Mouse (Mus musculus): ENCODE results near the gene Usp21. TPM values are rescaled to one million over a fixed set of nuclear protein-coding genes. Genes with fewer than 3 reads are reported as not detected.
"Not testable (repeated sequence)": the region's sequence is repeated elsewhere in the genome, so short reads cannot be mapped to it uniquely, and the experiment has no call there.

Usp21 gene
- polyA plus RNA-seq, 1 experiment from 2014 or later, result 127 TPM

DNA sequence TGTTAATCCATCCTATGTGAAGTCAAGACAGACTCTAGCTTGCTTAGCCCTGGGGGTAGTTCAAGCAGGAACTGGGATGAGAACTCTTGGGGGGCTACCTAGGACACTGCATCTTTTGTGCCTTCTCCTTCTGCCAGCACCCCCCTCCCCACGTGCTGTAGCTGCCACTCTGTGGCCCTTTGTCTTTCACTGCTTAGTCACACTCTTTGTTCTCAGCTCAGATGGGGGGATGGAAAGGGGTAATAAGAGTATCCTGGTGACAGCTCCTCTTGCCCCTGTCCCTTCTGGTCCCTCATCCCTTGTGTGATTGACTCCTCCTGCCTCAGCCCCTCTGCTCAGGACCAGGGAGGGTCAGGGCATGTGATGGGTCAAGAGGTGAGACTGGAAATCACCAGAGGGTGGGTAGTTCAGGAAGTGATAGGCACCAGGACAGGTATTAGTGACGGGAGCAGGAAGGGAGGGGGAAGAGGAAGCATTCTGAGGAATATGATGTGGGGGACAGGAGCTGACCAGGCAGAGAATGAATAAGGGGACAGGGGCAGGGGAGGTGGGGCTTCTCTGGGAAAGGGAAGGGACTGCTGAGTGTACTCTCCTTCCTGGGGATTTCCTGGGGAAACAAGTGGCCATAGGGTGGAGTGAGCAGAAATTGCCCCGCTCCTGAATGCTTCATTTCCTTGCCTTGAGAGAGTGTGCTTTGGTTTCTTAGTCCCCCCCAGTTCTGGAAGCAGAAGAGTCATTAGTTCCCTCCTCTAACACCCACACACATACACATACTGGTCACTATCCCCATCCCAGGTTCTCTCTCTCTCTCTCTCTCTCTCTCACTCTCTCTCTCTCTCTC is 39.2 kb downstream of the Usp21 start:
- Histone ChIP-seq H3K4me2 (peak overlapping the region; percentile 75; the same call in 1 of the 2 replicates), H3K27ac (peak overlapping the region; percentile 96), H3K27me3 (no peaks in the 10 kb centered on the region), H3K9me3 (no peaks in the 10 kb centered on the region), H3K9ac (no peak overlapping the region), H3K36me3 (peaks cover 24% of the 10 kb centered on the region), H3K4me1 (peaks cover 82% of the 10 kb centered on the region), H3K4me3 (no peak overlapping the region)
- WGBS, result 41% methylated on average over 3 of the region's 3 CpGs
- ATAC-seq (ENCODE audit: insufficient number of reproducible peaks, insufficient read depth, low FRiP score, low TSS enrichment, low read depth), result no peak

GRCm38 (mm10) chr1:171247916-171248315 is 39.9 kb downstream of the Usp21 start:
- Histone ChIP-seq H3K27me3 (no peaks in the 10 kb centered on the region), H3K9ac (peak overlapping the region; percentile 67), H3K27ac (peak overlapping the region; percentile 96), H3K36me3 (peaks cover 24% of the 10 kb centered on the region), H3K4me1 (peaks cover 76% of the 10 kb centered on the region), H3K4me3 (peak overlapping the region; percentile 79), H3K4me2 (peak overlapping the region; percentile 75), H3K9me3 (no peaks in the 10 kb centered on the region)
- WGBS, result 10% methylated on average over 4 of the region's 4 CpGs
- no peak for ATAC-seq (ENCODE audit: insufficient number of reproducible peaks, insufficient read depth, low FRiP score, low TSS enrichment, low read depth)

DNA sequence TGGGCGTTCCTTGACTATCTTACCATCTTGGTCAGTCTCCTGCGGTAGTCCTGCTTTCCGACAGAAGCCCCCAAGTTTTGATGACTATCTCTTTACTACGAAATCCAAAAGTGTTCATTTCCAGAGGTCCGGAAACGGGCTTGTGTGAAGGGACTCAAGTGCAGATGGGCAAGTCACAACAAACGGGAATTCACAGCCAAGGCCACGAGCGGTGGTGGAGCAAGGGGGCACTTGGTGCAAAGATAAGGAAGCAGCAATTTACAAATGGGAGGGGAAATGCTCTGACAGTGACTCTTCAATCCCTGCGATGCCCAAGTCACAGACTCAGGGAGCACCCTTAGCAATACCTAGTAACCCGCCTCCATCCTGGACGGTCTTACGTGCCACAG is 40.3 kb downstream of the Usp21 start:
- Histone ChIP-seq H3K9me3 (no peaks in the 10 kb centered on the region), H3K27ac (peak overlapping the region; percentile 96), H3K36me3 (peaks cover 28% of the 10 kb centered on the region), H3K9ac (peak overlapping the region; percentile 67), H3K27me3 (no peaks in the 10 kb centered on the region), H3K4me2 (peak overlapping the region; percentile 75), H3K4me1 (peaks cover 71% of the 10 kb centered on the region), H3K4me3 (peak overlapping the region; percentile 79)
- no peak for ATAC-seq (ENCODE audit: insufficient number of reproducible peaks, insufficient read depth, low FRiP score, low TSS enrichment, low read depth)
- WGBS, result 6% methylated on average over 13 of the region's 13 CpGs

GRCm38 (mm10) chr1:171246709-171247452 is 40.9 kb downstream of the Usp21 start:
- Histone ChIP-seq H3K9ac (peak overlapping the region; percentile 92), H3K9me3 (no peaks in the 10 kb centered on the region), H3K4me2 (peak overlapping the region; percentile 75), H3K27me3 (no peaks in the 10 kb centered on the region), H3K36me3 (peaks cover 33% of the 10 kb centered on the region), H3K27ac (peak overlapping the region; percentile 96), H3K4me3 (peak overlapping the region; percentile 79), H3K4me1 (peaks cover 65% of the 10 kb centered on the region)
- WGBS, result under 1% methylated on average over 41 of the region's 41 CpGs
- ATAC-seq (ENCODE audit: insufficient number of reproducible peaks, insufficient read depth, low FRiP score, low TSS enrichment, low read depth), result peak; percentile 86

- no peak for ATAC-seq (ENCODE audit: insufficient number of reproducible peaks, insufficient read depth, low FRiP score, low TSS enrichment, low read depth)
- Histone ChIP-seq H3K27me3 (no peaks in the 10 kb centered on the region), H3K9ac (0 out of 2 replicates have a peak overlapping the region, but pooled peaks have one; percentile 92), H3K4me3 (peak overlapping the region; percentile 79; the same call in 1 of the 2 replicates), H3K4me2 (peak overlapping the region; percentile 75; the same call in 1 of the 2 replicates), H3K36me3 (peaks cover 48% of the 10 kb centered on the region), H3K9me3 (no peaks in the 10 kb centered on the region), H3K4me1 (peaks cover 50% of the 10 kb centered on the region), H3K27ac (no peak overlapping the region)
- 68% methylated on average over 8 of the region's 8 CpGs for WGBS
Measured at GRCm38 (mm10) chr1:171245353-171245752, 42.4 kb downstream of the Usp21 start.

- H3K9me3 ChIP-seq; H3K4me2 ChIP-seq; H3K27me3 ChIP-seq; H3K9ac ChIP-seq; H3K27ac ChIP-seq; H3K4me3 ChIP-seq; ATAC-seq (ENCODE audit: insufficient number of reproducible peaks, insufficient read depth, low FRiP score, low TSS enrichment, low read depth): not testable (repeated sequence)
- 87% methylated on average over 12 of the region's 12 CpGs for WGBS
- peaks cover 19% of the 10 kb centered on the region for H3K4me1 ChIP-seq
- peaks cover 82% of the 10 kb centered on the region for H3K36me3 ChIP-seq
Measured at GRCm38 (mm10) chr1:171241952-171242351, 45.8 kb downstream of the Usp21 start.

DNA sequence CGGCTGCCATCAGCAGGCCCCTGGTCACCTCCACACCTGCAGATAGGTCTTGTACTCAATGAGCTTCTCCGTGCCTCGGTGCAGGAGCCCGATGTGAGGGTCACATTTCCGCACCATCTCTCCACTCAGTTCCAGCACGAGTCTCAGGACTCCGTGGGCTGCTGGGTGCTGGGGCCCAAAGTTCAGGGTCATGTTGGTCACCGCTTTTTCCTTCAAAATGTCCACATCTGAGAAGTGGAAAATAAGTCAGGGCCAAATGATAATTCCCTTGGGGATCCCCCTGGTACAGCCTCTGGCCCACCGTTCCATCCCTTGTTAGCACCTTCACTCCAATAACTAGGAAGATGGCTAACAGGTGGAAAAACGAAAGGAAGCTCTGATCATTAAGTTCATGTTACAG is 46.9 kb downstream of the Usp21 start:
- 88% methylated on average over 10 of the region's 10 CpGs for WGBS
- no peaks in the 10 kb centered on the region for H3K9me3 ChIP-seq
- peaks cover 14% of the 10 kb centered on the region for H3K4me1 ChIP-seq
- H3K9ac ChIP-seq, result no peak overlapping the region
- ATAC-seq (ENCODE audit: insufficient number of reproducible peaks, insufficient read depth, low FRiP score, low TSS enrichment, low read depth), result no peak
- no peaks in the 10 kb centered on the region for H3K27me3 ChIP-seq
- H3K27ac ChIP-seq, result no peak overlapping the region
- peaks cover 92% of the 10 kb centered on the region for H3K36me3 ChIP-seq
- H3K4me3 ChIP-seq, result no peak overlapping the region
- H3K4me2 ChIP-seq, result no peak overlapping the region

DNA sequence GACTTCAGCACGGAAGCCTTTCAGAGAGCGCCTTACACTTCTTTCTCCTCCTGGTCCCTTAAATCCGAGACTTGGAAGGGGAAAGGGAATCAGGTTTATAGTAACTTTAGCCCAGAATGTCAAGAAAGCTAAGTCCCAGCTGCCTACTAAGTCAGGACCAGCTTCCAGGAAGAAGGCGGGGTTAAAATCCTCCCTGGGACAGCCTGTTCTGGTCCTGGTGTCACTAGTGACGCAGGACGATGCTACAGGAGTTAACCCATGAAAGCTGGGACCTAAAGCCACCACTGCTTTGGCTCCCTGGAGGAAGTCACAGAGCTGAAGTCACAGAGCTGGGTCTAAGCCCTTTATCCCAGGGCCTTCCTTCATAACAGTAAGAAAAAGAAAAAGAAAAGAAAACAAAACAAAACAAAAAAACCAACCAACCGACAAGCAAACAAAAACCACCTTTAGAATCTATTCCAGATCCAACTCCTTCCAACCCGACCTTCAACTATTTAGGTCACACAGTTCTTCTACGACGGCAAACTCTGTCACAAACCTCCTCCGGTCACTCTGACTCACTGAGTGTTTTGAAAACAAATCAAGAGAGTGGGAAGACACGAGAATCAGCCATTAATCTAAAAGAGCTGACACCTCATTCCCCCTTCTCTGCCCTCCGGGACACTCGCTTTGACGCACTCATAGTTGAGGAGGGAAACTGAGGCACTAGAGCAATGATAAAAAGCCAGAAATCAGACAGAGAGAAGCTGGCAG is 47.6 kb downstream of the Usp21 start:
- no peaks in the 10 kb centered on the region for H3K27me3 ChIP-seq
- peaks cover 6% of the 10 kb centered on the region for H3K4me1 ChIP-seq
- peaks cover 96% of the 10 kb centered on the region for H3K36me3 ChIP-seq
- H3K9me3 ChIP-seq, result no peaks in the 10 kb centered on the region
- H3K27ac ChIP-seq, result no peak overlapping the region
- H3K4me3 ChIP-seq, result no peak overlapping the region
- H3K9ac ChIP-seq, result no peak overlapping the region
- no peak for ATAC-seq (ENCODE audit: insufficient number of reproducible peaks, insufficient read depth, low FRiP score, low TSS enrichment, low read depth)
- H3K4me2 ChIP-seq, result no peak overlapping the region
- 74% methylated on average over 15 of the region's 15 CpGs for WGBS

GRCm38 (mm10) chr1:171238463-171238862 is 49.3 kb downstream of the Usp21 start:
- Histone ChIP-seq H3K27ac (no peak overlapping the region), H3K36me3 (peaks cover 99% of the 10 kb centered on the region), H3K27me3 (no peaks in the 10 kb centered on the region), H3K4me2 (no peak overlapping the region), H3K9me3 (no peaks in the 10 kb centered on the region), H3K4me3 (no peak overlapping the region), H3K9ac (no peak overlapping the region), H3K4me1 (no peaks in the 10 kb centered on the region)
- 75% methylated on average over 14 of the region's 14 CpGs for WGBS
- no peak for ATAC-seq (ENCODE audit: insufficient number of reproducible peaks, insufficient read depth, low FRiP score, low TSS enrichment, low read depth)

DNA sequence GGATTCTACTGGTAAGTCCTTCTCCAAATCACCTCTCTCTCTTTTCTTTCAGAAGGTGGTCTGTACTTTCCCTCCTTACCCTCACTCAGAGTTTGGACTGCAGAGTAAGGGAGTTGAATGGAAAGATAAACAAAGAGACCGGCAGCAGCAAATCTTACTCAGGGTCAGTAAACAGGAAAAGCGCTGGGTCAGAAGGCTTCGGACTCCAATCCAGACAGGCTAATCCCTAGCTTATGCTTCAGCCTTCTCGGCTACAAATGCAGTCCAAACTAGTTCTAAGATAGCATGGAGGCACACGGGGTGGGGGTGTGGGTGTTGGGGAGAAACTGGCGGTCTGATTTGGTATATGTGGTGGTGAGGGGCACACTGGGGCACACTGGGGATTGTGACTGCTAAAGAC is 50.4 kb downstream of the Usp21 start:
- Histone ChIP-seq H3K9ac (no peak overlapping the region), H3K36me3 (peaks cover 94% of the 10 kb centered on the region), H3K4me3 (no peak overlapping the region), H3K27ac (no peak overlapping the region), H3K27me3 (no peaks in the 10 kb centered on the region), H3K4me2 (no peak overlapping the region), H3K4me1 (no peaks in the 10 kb centered on the region), H3K9me3 (no peaks in the 10 kb centered on the region)
- WGBS, result 85% methylated on average over 6 of the region's 6 CpGs
- no peak for ATAC-seq (ENCODE audit: insufficient number of reproducible peaks, insufficient read depth, low FRiP score, low TSS enrichment, low read depth)

DNA sequence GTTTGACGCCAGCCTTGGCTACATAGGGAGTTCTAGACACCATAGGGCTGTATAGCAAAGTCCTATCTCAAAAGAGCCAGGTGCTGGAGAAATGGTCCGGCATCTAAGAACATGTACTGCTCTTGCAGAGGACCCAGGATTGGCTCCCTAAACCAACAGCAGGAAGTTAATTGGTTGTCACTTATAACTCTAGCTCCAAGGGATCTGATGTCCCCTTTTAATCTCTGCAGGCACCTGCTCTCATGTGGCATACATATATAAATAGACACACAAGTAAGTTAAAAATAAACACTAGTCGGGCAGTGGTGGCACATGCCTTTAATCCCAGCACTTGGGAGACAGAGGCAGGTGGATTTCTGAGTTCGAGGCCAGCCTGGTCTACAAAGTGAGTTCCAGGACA is 52.0 kb downstream of the Usp21 start:
- Histone ChIP-seq H3K4me2 (no peak overlapping the region), H3K27ac (no peak overlapping the region), H3K36me3 (peaks cover 78% of the 10 kb centered on the region), H3K9ac (no peak overlapping the region), H3K9me3 (no peaks in the 10 kb centered on the region), H3K4me3 (no peak overlapping the region), H3K27me3 (no peaks in the 10 kb centered on the region), H3K4me1 (no peaks in the 10 kb centered on the region)
- no peak for ATAC-seq (ENCODE audit: insufficient number of reproducible peaks, insufficient read depth, low FRiP score, low TSS enrichment, low read depth)
- 85% methylated on average over 4 of the region's 4 CpGs for WGBS
